Mouse (Mus musculus) stomach, embryonic 15.5 days (tissue): ENCODE results near the gene Nsd1. TPM values are rescaled to one million over a fixed set of nuclear protein-coding genes. Genes with fewer than 3 reads are reported as not detected.

Source experiments
- ATAC-seq: fragments of 200-750 bp; cut with Nextera tagmentation; 2 replicates; pipeline ENCODE4 v1.8.0; 2017; ENCODE audit warnings: low read depth, moderate number of reproducible peaks, moderate TSS enrichment; ENCODE audit not compliant: insufficient read depth, low FRiP score
- H3K27ac ChIP-seq: fragments of 300-500 bp; sonication (generic); 2 replicates; pipeline ENCODE4 v1.5.1; 2015; ENCODE audit warnings: mild to moderate bottlenecking, inconsistent platforms
- H3K27me3 ChIP-seq: fragments of 300-500 bp; sonication (generic); replicated peaks from 2 replicates; pipeline ENCODE4 v1.6.1; 2015; ENCODE audit warnings: inconsistent platforms
- H3K36me3 ChIP-seq: fragments of 300-500 bp; sonication (generic); 2 replicates; pipeline ENCODE4 v1.6.1; 2015; ENCODE audit warnings: inconsistent platforms
- H3K4me1 ChIP-seq: fragments of 300-500 bp; sonication (generic); 2 replicates; pipeline ENCODE4 v1.6.1; 2015; ENCODE audit warnings: inconsistent platforms
- H3K4me2 ChIP-seq: fragments of 300-500 bp; sonication (generic); 2 replicates; pipeline ENCODE4 v1.6.1; 2015; ENCODE audit warnings: mild to moderate bottlenecking, inconsistent platforms
- H3K4me3 ChIP-seq: fragments of 300-500 bp; sonication (generic); replicated peaks from 2 replicates; pipeline ENCODE4 v1.5.1; 2015; ENCODE audit warnings: inconsistent platforms
- H3K9ac ChIP-seq: fragments of 300-500 bp; sonication (generic); 2 replicates; pipeline ENCODE4 v1.6.1; 2015; ENCODE audit warnings: inconsistent platforms
- H3K9me3 ChIP-seq: fragments of 300-500 bp; sonication (generic); 2 replicates; pipeline ENCODE4 v1.6.1; 2016; ENCODE audit warnings: inconsistent platforms
- WGBS: fragments of 180-500 bp; shearing (Covaris S2); methylation state at CpG from one replicate; pipeline ENCODE4 v1.1.7; 2015; 5-methylcytosine and 5-hydroxymethylcytosine counted together
- polyA plus RNA-seq: library from polyadenylated mRNA; unstranded; fragments of >200 nt; fragmentation: Nextera tagmentation; extraction: Ambion mirVana; gene quantifications from 2 replicates; pipeline ENCODE4 v1.2.1, GENCODE M21; 2015

Gene Nsd1
- polyA plus RNA-seq, 1 experiment from 2014 or later = 57.0 TPM

GRCm38 (mm10) chr13:55213138-55213806 is 3.7 kb downstream of the Nsd1 start:
- H3K4me2 ChIP-seq = peak overlapping the region; percentile 81
- H3K27ac ChIP-seq = peak overlapping the region; percentile 99
- no peaks in the 10 kb centered on the region for H3K27me3 ChIP-seq
- H3K4me3 ChIP-seq = peak overlapping the region; percentile 76
- ATAC-seq = no peak
- peaks cover 29% of the 10 kb centered on the region for H3K4me1 ChIP-seq
- WGBS = 51% methylated on average over 10 of the region's 10 CpGs
- peak overlapping the region; percentile 87 for H3K9ac ChIP-seq
- H3K36me3 ChIP-seq = peaks cover 4% of the 10 kb centered on the region
- H3K9me3 ChIP-seq = no peaks in the 10 kb centered on the region

- ATAC-seq = no peak
- Histone ChIP-seq H3K9me3 (no peaks in the 10 kb centered on the region), H3K9ac (no peak overlapping the region), H3K4me1 (no peaks in the 10 kb centered on the region), H3K27me3 (no peaks in the 10 kb centered on the region), H3K4me2 (no peak overlapping the region), H3K36me3 (peaks cover 31% of the 10 kb centered on the region), H3K4me3 (no peak overlapping the region), H3K27ac (no peak overlapping the region)
- WGBS = 81% methylated on average over 3 of the region's 3 CpGs
Observed at GRCm38 (mm10) chr13:55224364-55224763, 14.8 kb downstream of the Nsd1 start.

- WGBS = 95% methylated on average over 1 of the region's 1 CpGs
- no peak overlapping the region for H3K4me2 ChIP-seq
- H3K4me1 ChIP-seq = no peaks in the 10 kb centered on the region
- ATAC-seq = no peak
- no peak overlapping the region for H3K9ac ChIP-seq
- no peaks in the 10 kb centered on the region for H3K27me3 ChIP-seq
- H3K36me3 ChIP-seq = peaks cover 36% of the 10 kb centered on the region
- no peak overlapping the region for H3K4me3 ChIP-seq
- no peaks in the 10 kb centered on the region for H3K9me3 ChIP-seq
- H3K27ac ChIP-seq = no peak overlapping the region
Observed at GRCm38 (mm10) chr13:55230701-55231100, 21.1 kb downstream of the Nsd1 start.

- Histone ChIP-seq H3K27me3 (no peaks in the 10 kb centered on the region), H3K27ac (no peak overlapping the region), H3K9ac (no peak overlapping the region), H3K9me3 (no peaks in the 10 kb centered on the region), H3K4me1 (no peaks in the 10 kb centered on the region), H3K4me2 (no peak overlapping the region), H3K36me3 (peaks cover 55% of the 10 kb centered on the region), H3K4me3 (no peak overlapping the region)
- no peak for ATAC-seq
- WGBS = 78% methylated on average over 3 of the region's 3 CpGs
Observed at GRCm38 (mm10) chr13:55243205-55243604, 33.6 kb downstream of the Nsd1 start.

GRCm38 (mm10) chr13:55247293-55248030 is 37.9 kb downstream of the Nsd1 start:
- 88% methylated on average over 17 of the region's 17 CpGs for WGBS
- H3K9me3 ChIP-seq = no peaks in the 10 kb centered on the region
- no peak for ATAC-seq
- H3K4me2 ChIP-seq = no peak overlapping the region
- H3K27ac ChIP-seq = no peak overlapping the region
- H3K4me3 ChIP-seq = no peak overlapping the region
- no peaks in the 10 kb centered on the region for H3K27me3 ChIP-seq
- H3K9ac ChIP-seq = no peak overlapping the region
- H3K4me1 ChIP-seq = no peaks in the 10 kb centered on the region
- H3K36me3 ChIP-seq = peaks cover 37% of the 10 kb centered on the region

GRCm38 (mm10) chr13:55249246-55249645 is 39.7 kb downstream of the Nsd1 start:
- Histone ChIP-seq H3K9me3 (no peaks in the 10 kb centered on the region), H3K9ac (no peak overlapping the region), H3K4me2 (no peak overlapping the region), H3K27me3 (no peaks in the 10 kb centered on the region), H3K4me3 (no peak overlapping the region), H3K4me1 (no peaks in the 10 kb centered on the region), H3K27ac (no peak overlapping the region), H3K36me3 (peaks cover 31% of the 10 kb centered on the region)
- 83% methylated on average over 4 of the region's 4 CpGs for WGBS
- no peak for ATAC-seq

- 80% methylated on average over 4 of the region's 4 CpGs for WGBS
- Histone ChIP-seq H3K9ac (no peak overlapping the region), H3K4me3 (no peak overlapping the region), H3K4me1 (no peaks in the 10 kb centered on the region), H3K36me3 (peaks cover 8% of the 10 kb centered on the region), H3K9me3 (no peaks in the 10 kb centered on the region), H3K27me3 (no peaks in the 10 kb centered on the region), H3K27ac (no peak overlapping the region), H3K4me2 (no peak overlapping the region)
- ATAC-seq = no peak
Observed at GRCm38 (mm10) chr13:55252820-55253219, 43.2 kb downstream of the Nsd1 start.

GRCm38 (mm10) chr13:55255052-55255652 is 45.6 kb downstream of the Nsd1 start:
- H3K36me3 ChIP-seq = 0 out of 2 replicates have a peak, but pooled peaks cover under 1% of the 10 kb centered on the region
- H3K27me3 ChIP-seq = no peaks in the 10 kb centered on the region
- no peak for ATAC-seq
- 53% methylated on average over 3 of the region's 3 CpGs for WGBS
- no peak overlapping the region for H3K9ac ChIP-seq
- H3K4me3 ChIP-seq = no peak overlapping the region
- no peak overlapping the region for H3K27ac ChIP-seq
- H3K4me1 ChIP-seq = no peaks in the 10 kb centered on the region
- no peaks in the 10 kb centered on the region for H3K9me3 ChIP-seq
- no peak overlapping the region for H3K4me2 ChIP-seq

GRCm38 (mm10) chr13:55258651-55259050 is 49.1 kb downstream of the Nsd1 start:
- H3K9ac ChIP-seq = no peak overlapping the region
- no peak for ATAC-seq
- H3K27me3 ChIP-seq = no peaks in the 10 kb centered on the region
- no peak overlapping the region for H3K4me2 ChIP-seq
- H3K4me1 ChIP-seq = no peaks in the 10 kb centered on the region
- H3K4me3 ChIP-seq = no peak overlapping the region
- peaks cover 20% of the 10 kb centered on the region for H3K36me3 ChIP-seq
- H3K9me3 ChIP-seq = no peaks in the 10 kb centered on the region
- H3K27ac ChIP-seq = no peak overlapping the region
- WGBS = 94% methylated on average over 3 of the region's 3 CpGs

GRCm38 (mm10) chr13:55261521-55261920 is 51.9 kb downstream of the Nsd1 start:
- H3K4me1 ChIP-seq = no peaks in the 10 kb centered on the region

GRCm38 (mm10) chr13:55262096-55262495 is 52.5 kb downstream of the Nsd1 start:
- no peak overlapping the region for H3K9ac ChIP-seq
- peaks cover 29% of the 10 kb centered on the region for H3K36me3 ChIP-seq
- no peaks in the 10 kb centered on the region for H3K4me1 ChIP-seq
- no peaks in the 10 kb centered on the region for H3K9me3 ChIP-seq
- no peak overlapping the region for H3K27ac ChIP-seq
- no peak for ATAC-seq
- H3K27me3 ChIP-seq = no peaks in the 10 kb centered on the region
- no peak overlapping the region for H3K4me3 ChIP-seq
- no peak overlapping the region for H3K4me2 ChIP-seq

More at GRCm38 (mm10) chr13:55261521-55261920, 51.9 kb downstream of the Nsd1 start:
- H3K27me3 ChIP-seq = no peaks in the 10 kb centered on the region
- H3K27ac ChIP-seq = no peak overlapping the region
- no peak overlapping the region for H3K4me3 ChIP-seq
- 97% methylated on average over 8 of the region's 8 CpGs for WGBS
- no peak overlapping the region for H3K4me2 ChIP-seq
- no peak for ATAC-seq
- H3K9me3 ChIP-seq = no peaks in the 10 kb centered on the region
- peaks cover 29% of the 10 kb centered on the region for H3K36me3 ChIP-seq
- H3K9ac ChIP-seq = no peak overlapping the region

- no peaks in the 10 kb centered on the region for H3K27me3 ChIP-seq
- H3K9me3 ChIP-seq = no peaks in the 10 kb centered on the region
- no peak overlapping the region for H3K9ac ChIP-seq
- no peak overlapping the region for H3K4me2 ChIP-seq
- H3K4me1 ChIP-seq = no peaks in the 10 kb centered on the region
- H3K36me3 ChIP-seq = peaks cover 31% of the 10 kb centered on the region
- H3K4me3 ChIP-seq = no peak overlapping the region
- ATAC-seq = no peak
- 91% methylated on average over 5 of the region's 5 CpGs for WGBS
- no peak overlapping the region for H3K27ac ChIP-seq
Observed at GRCm38 (mm10) chr13:55277203-55277602, 67.6 kb downstream of the Nsd1 start.
